Mouse (Mus musculus) urinary bladder, postnatal 14 days (tissue): ENCODE measurements around the gene Bmpr1a.

Source experiments
- DNase-seq: peaks from one replicate; pipeline ENCODE4 v3.0.0; 2021; ENCODE audit warnings: low spot score

Bmpr1a gene

GRCm38 (mm10) chr14:34505309-34505708 is 2.2 kb upstream of the Bmpr1a start:
- DNase-seq, result no peak

- peak; percentile 78 for DNase-seq
Observed at GRCm38 (mm10) chr14:34504377-34504776, 1.2 kb upstream of the Bmpr1a start.

- no peak for DNase-seq
Observed at GRCm38 (mm10) chr14:34503759-34504158, 618 bp upstream of the Bmpr1a start.

GRCm38 (mm10) chr14:34502475-34503324 is 441 bp downstream of the Bmpr1a start:
- peak; percentile 87 for DNase-seq

- peak; percentile 46 for DNase-seq
Observed at GRCm38 (mm10) chr14:34501804-34502474, 1.2 kb downstream of the Bmpr1a start.

GRCm38 (mm10) chr14:34501447-34501803 is 1.7 kb downstream of the Bmpr1a start:
- DNase-seq, result no peak

GRCm38 (mm10) chr14:34500309-34500708 is 2.8 kb downstream of the Bmpr1a start:
- DNase-seq, result no peak

- DNase-seq, result no peak
Observed at GRCm38 (mm10) chr14:34499664-34500063, 3.5 kb downstream of the Bmpr1a start.

GRCm38 (mm10) chr14:34497346-34497745 is 5.8 kb downstream of the Bmpr1a start:
- DNase-seq, result no peak

- DNase-seq, result no peak
Observed at GRCm38 (mm10) chr14:34493682-34494081, 9.5 kb downstream of the Bmpr1a start.

- no peak for DNase-seq
Observed at GRCm38 (mm10) chr14:34492688-34493087, 10.5 kb downstream of the Bmpr1a start.

- no peak for DNase-seq
Observed at GRCm38 (mm10) chr14:34490965-34491364, 12.2 kb downstream of the Bmpr1a start.

- no peak for DNase-seq
Observed at GRCm38 (mm10) chr14:34489928-34490327, 13.2 kb downstream of the Bmpr1a start.

- no peak for DNase-seq
Observed at GRCm38 (mm10) chr14:34486169-34486568, 17.0 kb downstream of the Bmpr1a start.

GRCm38 (mm10) chr14:34483469-34484341 is 19.4 kb downstream of the Bmpr1a start:
- DNase-seq, result no peak

- DNase-seq, result no peak
Observed at GRCm38 (mm10) chr14:34471591-34471990, 31.6 kb downstream of the Bmpr1a start.

- no peak for DNase-seq
Observed at GRCm38 (mm10) chr14:34466291-34466690, 36.9 kb downstream of the Bmpr1a start.

- no peak for DNase-seq
Observed at GRCm38 (mm10) chr14:34459386-34459785, 43.8 kb downstream of the Bmpr1a start.

GRCm38 (mm10) chr14:34458880-34459279 is 44.3 kb downstream of the Bmpr1a start:
- DNase-seq, result peak; percentile 49

- DNase-seq, result no peak
Observed at GRCm38 (mm10) chr14:34454282-34454681, 48.9 kb downstream of the Bmpr1a start.

GRCm38 (mm10) chr14:34453648-34454047 is 49.5 kb downstream of the Bmpr1a start:
- no peak for DNase-seq

GRCm38 (mm10) chr14:34451872-34452271 is 51.3 kb downstream of the Bmpr1a start:
- DNase-seq, result no peak
